Mouse (Mus musculus) midbrain, embryonic 11.5 days (tissue): ENCODE data around the gene Ceacam18. TPM values are rescaled to one million over a fixed set of nuclear protein-coding genes. Genes with fewer than 3 reads are reported as not detected.
"Not testable (repeated sequence)": the region's sequence is repeated elsewhere in the genome, so short reads cannot be mapped to it uniquely, and the experiment has no call there.

ENCODE experiments used
- ATAC-seq: fragments of 200-750 bp; cut with Nextera tagmentation; 2 replicates; pipeline ENCODE4 v1.8.0; 2017; ENCODE audit warnings: moderate TSS enrichment, moderate library complexity; ENCODE audit not compliant: low FRiP score
- DNase-seq: peaks from one replicate; pipeline ENCODE4 v3.0.0; 2015; ENCODE audit warnings: low spot score; ENCODE audit errors: missing footprints
- H3K27ac ChIP-seq: fragments of 300-500 bp; sonication (generic); 2 replicates; pipeline ENCODE4 v1.5.1; 2014; ENCODE audit warnings: low read depth, low read length
- H3K27me3 ChIP-seq: fragments of 300-500 bp; sonication (generic); 2 replicates; pipeline ENCODE4 v1.6.1; 2014; ENCODE audit warnings: mild to moderate bottlenecking, low read length, moderate library complexity, mixed read lengths; ENCODE audit not compliant: control insufficient read depth, insufficient read depth
- H3K36me3 ChIP-seq: fragments of 300-500 bp; sonication (generic); 2 replicates; pipeline ENCODE4 v1.6.1; 2014; ENCODE audit warnings: mild to moderate bottlenecking, low read length, moderate library complexity, mixed read lengths; ENCODE audit not compliant: control insufficient read depth, insufficient read depth
- H3K4me1 ChIP-seq: fragments of 300-500 bp; sonication (generic); 2 replicates; pipeline ENCODE4 v1.6.1; 2014; ENCODE audit warnings: low read length; ENCODE audit not compliant: control insufficient read depth, insufficient read depth
- H3K4me2 ChIP-seq: fragments of 300-500 bp; sonication (generic); 2 replicates; pipeline ENCODE4 v1.6.1; 2014; ENCODE audit warnings: mild to moderate bottlenecking, moderate library complexity
- H3K4me3 ChIP-seq: fragments of 300-500 bp; sonication (generic); 2 replicates; pipeline ENCODE4 v1.5.1; 2014; ENCODE audit warnings: low read depth, low read length
- H3K9ac ChIP-seq: fragments of 300-500 bp; sonication (generic); 2 replicates; pipeline ENCODE4 v1.6.1; 2014; ENCODE audit warnings: low read length
- H3K9me3 ChIP-seq: fragments of 300-500 bp; sonication (generic); 2 replicates; pipeline ENCODE4 v1.6.1; 2016; ENCODE audit warnings: low read length; ENCODE audit not compliant: control insufficient read depth
- WGBS: fragments of 180-500 bp; shearing (Covaris S2); extraction: QIAGEN DNeasy Blood & Tissue Kit; methylation state at CpG from one replicate; pipeline ENCODE4 v1.1.7; 2014; 5-methylcytosine and 5-hydroxymethylcytosine counted together
- polyA plus RNA-seq: library from polyadenylated mRNA; unstranded; fragments of >200 nt; fragmentation: Nextera tagmentation; extraction: Ambion mirVana; gene quantifications from 2 replicates; pipeline ENCODE4 v1.2.1, GENCODE M21; 2014

The Ceacam18 gene
- polyA plus RNA-seq, 1 experiment from 2014 or later, result not detected

- Histone ChIP-seq H3K4me2 (peak overlapping the region; percentile 74), H3K27me3 (no peaks in the 10 kb centered on the region), H3K4me3 (peak overlapping the region; percentile 67), H3K27ac (no peak overlapping the region; the same call in 1 of the 2 replicates), H3K9ac (peak overlapping the region; percentile 80), H3K4me1 (peaks cover 6% of the 10 kb centered on the region; the same call in 1 of the 2 replicates), H3K36me3 (peaks cover 26% of the 10 kb centered on the region), H3K9me3 (no peaks in the 10 kb centered on the region)
- DNase-seq, result peak; percentile 91
- peak; percentile 2; the same call in 1 of the 2 replicates for ATAC-seq
- 15% methylated on average over 10 of the region's 10 CpGs for WGBS
These were observed 38.2 kb downstream of the Ceacam18 start for GRCm38 (mm10) chr7:43672581-43673260.

- Histone ChIP-seq H3K27me3 (no peaks in the 10 kb centered on the region), H3K4me1 (peaks cover 6% of the 10 kb centered on the region; the same call in 1 of the 2 replicates), H3K36me3 (peaks cover 29% of the 10 kb centered on the region), H3K9ac (no peak overlapping the region), H3K4me3 (no peak overlapping the region), H3K9me3 (no peaks in the 10 kb centered on the region), H3K4me2 (no peak overlapping the region), H3K27ac (no peak overlapping the region)
- 91% methylated on average over 32 of the region's 32 CpGs for WGBS
- no peak for ATAC-seq
- no peak for DNase-seq
These were observed 40.6 kb downstream of the Ceacam18 start for GRCm38 (mm10) chr7:43675091-43675490.

DNA sequence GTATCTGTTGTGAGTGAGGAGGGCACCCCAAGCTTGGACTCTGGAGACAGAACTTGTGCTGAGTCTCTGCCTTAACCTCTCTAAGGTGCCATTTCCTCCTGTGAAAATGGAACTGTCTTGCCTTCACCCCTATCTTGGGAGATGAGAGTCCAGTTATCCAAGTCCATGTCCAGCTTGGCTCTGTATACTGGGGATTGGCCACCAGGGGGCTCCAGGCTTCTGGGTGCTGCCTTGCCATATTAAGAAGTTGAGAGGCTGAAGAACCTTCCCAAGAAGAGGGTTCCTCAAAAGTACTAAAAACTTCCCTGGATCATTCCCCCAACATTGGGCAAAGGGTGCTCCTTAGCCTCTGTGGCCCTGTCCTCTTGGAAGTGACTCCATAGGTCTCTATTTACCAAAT lies 44.0 kb downstream of the Ceacam18 start:
- no peak overlapping the region for H3K27ac ChIP-seq
- H3K36me3 ChIP-seq, result peaks cover 29% of the 10 kb centered on the region
- no peak for ATAC-seq
- no peak for DNase-seq
- no peaks in the 10 kb centered on the region for H3K9me3 ChIP-seq
- H3K27me3 ChIP-seq, result no peaks in the 10 kb centered on the region
- H3K9ac ChIP-seq, result no peak overlapping the region
- H3K4me3 ChIP-seq, result no peak overlapping the region
- no peaks in the 10 kb centered on the region for H3K4me1 ChIP-seq
- no peak overlapping the region for H3K4me2 ChIP-seq

DNA sequence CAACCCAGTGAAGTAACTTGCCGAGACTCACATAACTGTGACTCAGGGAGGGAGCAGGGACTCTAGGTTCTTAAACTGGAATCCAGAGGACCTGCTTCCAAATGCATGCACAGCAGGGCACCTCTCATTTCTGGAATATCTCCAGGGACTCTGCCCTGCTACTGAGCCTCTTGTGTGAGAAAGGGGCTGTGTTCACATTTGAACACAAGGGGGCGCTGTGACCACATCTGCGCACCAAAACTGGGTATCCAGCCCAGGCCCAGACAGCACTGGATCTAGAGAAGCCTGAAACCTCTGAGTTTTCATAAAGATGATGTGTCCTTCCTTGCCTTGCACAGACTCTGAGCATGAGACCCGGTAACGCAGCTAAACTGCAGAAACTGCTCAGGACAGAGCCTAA lies 46.5 kb downstream of the Ceacam18 start:
- 11% methylated on average over 5 of the region's 5 CpGs for WGBS
- Histone ChIP-seq H3K36me3 (peaks cover 20% of the 10 kb centered on the region), H3K4me3 (no peak overlapping the region), H3K4me2 (no peak overlapping the region), H3K9ac (no peak overlapping the region), H3K27ac (no peak overlapping the region), H3K9me3 (no peaks in the 10 kb centered on the region), H3K4me1 (no peaks in the 10 kb centered on the region), H3K27me3 (no peaks in the 10 kb centered on the region)
- DNase-seq (peak; percentile 92), ATAC-seq (peak; percentile 57)

- not testable (repeated sequence) for H3K36me3 ChIP-seq, DNase-seq, H3K27ac ChIP-seq, ATAC-seq, H3K9ac ChIP-seq, H3K9me3 ChIP-seq, H3K4me3 ChIP-seq, H3K4me2 ChIP-seq, H3K4me1 ChIP-seq, H3K27me3 ChIP-seq
- 4% methylated on average over 1 of the region's 1 CpGs for WGBS
These were observed 48.0 kb downstream of the Ceacam18 start for GRCm38 (mm10) chr7:43682511-43682910.

GRCm38 (mm10) chr7:43685088-43685487 lies 50.6 kb downstream of the Ceacam18 start:
- WGBS, result 70% methylated on average over 7 of the region's 7 CpGs
- Histone ChIP-seq H3K9me3 (no peaks in the 10 kb centered on the region), H3K4me2 (no peak overlapping the region), H3K4me1 (no peaks in the 10 kb centered on the region), H3K27ac (no peak overlapping the region), H3K27me3 (no peaks in the 10 kb centered on the region), H3K36me3 (no peaks in the 10 kb centered on the region), H3K4me3 (no peak overlapping the region), H3K9ac (no peak overlapping the region)
- ATAC-seq, result no peak
- no peak for DNase-seq

DNA sequence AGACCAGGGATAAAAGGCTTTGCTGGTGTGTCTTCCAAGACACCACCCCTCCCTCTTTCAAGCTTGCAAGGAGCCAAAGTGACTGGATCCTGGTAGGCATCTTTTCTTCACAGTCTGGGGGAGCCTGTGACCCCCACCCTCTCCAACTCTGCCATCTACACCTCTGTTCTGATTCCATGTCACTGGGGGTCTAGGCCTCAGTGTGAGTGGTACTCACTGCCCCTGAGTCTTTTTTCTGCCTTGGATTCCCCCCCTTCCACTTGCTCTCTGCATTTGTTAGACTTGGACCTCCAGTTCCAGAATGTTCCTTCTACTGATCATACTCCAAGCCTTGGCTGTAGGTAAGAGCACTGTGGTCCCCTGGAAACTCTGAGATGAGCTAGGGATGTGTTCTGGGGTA lies 55.6 kb downstream of the Ceacam18 start, which contains the start of gene Klk14:
Gene Klk14 (plus strand): TSS at position 301 of the 400 bp plus-strand sequence.
- Histone ChIP-seq H3K27me3 (no peaks in the 10 kb centered on the region), H3K27ac (no peak within 1 kb of the TSS), H3K36me3 (no peaks in the 10 kb centered on the region), H3K4me1 (no peaks in the 10 kb centered on the region), H3K9me3 (no peaks in the 10 kb centered on the region), H3K4me2 (no peak within 1 kb of the TSS), H3K4me3 (no peak within 1 kb of the TSS), H3K9ac (no peak within 1 kb of the TSS)
- DNase-seq, result no peak
- no peak for ATAC-seq

Other genes starting within 250 kb of the Ceacam18 start
- gene Siglecg, start 226.5 kb upstream of the Ceacam18 start, polyA plus RNA-seq, result not detected in 2 replicates
- 0.20 TPM in 1 of 2 replicates, not detected in the other for gene Lim2, start 207.0 kb upstream of the Ceacam18 start, polyA plus RNA-seq
- 0.19 TPM in 1 of 2 replicates, not detected in the other for gene Nkg7, start 197.6 kb upstream of the Ceacam18 start, polyA plus RNA-seq
- not detected in 2 replicates for gene Cldnd2, start 193.9 kb upstream of the Ceacam18 start, polyA plus RNA-seq
- gene Etfb, start 190.6 kb upstream of the Ceacam18 start, polyA plus RNA-seq, result 187 and 202 TPM in 2 replicates
- 0.46 TPM in 1 of 2 replicates, not detected in the other for gene Gm45233, start 190.6 kb upstream of the Ceacam18 start, polyA plus RNA-seq
- 2.2 and 2.4 TPM in 2 replicates for gene Vsig10l, start 171.6 kb upstream of the Ceacam18 start, polyA plus RNA-seq
- 2.3 and 3.1 TPM in 2 replicates for gene Iglon5, start 144.6 kb upstream of the Ceacam18 start, polyA plus RNA-seq
- not detected in 2 replicates for gene 4931406B18Rik, start 128.8 kb upstream of the Ceacam18 start, polyA plus RNA-seq
- 0.63 and 0.70 TPM in 2 replicates for gene Cd33, start 90.3 kb upstream of the Ceacam18 start, polyA plus RNA-seq
- 6.7 and 8.7 TPM in 2 replicates for gene Zfp658, start 72.5 kb upstream of the Ceacam18 start, polyA plus RNA-seq
- gene Zfp719, start 55.1 kb upstream of the Ceacam18 start, polyA plus RNA-seq, result 17.3 and 17.9 TPM in 2 replicates
- 0.23 and 0.64 TPM in 2 replicates for gene Zfp819, start 27.5 kb upstream of the Ceacam18 start, polyA plus RNA-seq
- gene Siglece, start 25.5 kb downstream of the Ceacam18 start, polyA plus RNA-seq, result 0.26 and 0.51 TPM in 2 replicates
- 9.3 and 9.9 TPM in 2 replicates for gene Ctu1, start 37.3 kb downstream of the Ceacam18 start, polyA plus RNA-seq
- not detected in 2 replicates for gene Klk14, start 55.7 kb downstream of the Ceacam18 start, polyA plus RNA-seq
- gene Klk13, start 77.9 kb downstream of the Ceacam18 start, polyA plus RNA-seq, result 0.29 TPM in 1 of 2 replicates, not detected in the other
- not detected in 2 replicates for gene Klk12, start 134.2 kb downstream of the Ceacam18 start, polyA plus RNA-seq
- gene Klk11, start 139.9 kb downstream of the Ceacam18 start, polyA plus RNA-seq, result 0.19 TPM in 1 of 2 replicates, not detected in the other
- 0.19 and 0.29 TPM in 2 replicates for gene Klk10, start 146.3 kb downstream of the Ceacam18 start, polyA plus RNA-seq
- gene Klk9, start 157.2 kb downstream of the Ceacam18 start, polyA plus RNA-seq, result not detected in 2 replicates
- 7.6 and 7.8 TPM in 2 replicates for gene Klk8, start 162.9 kb downstream of the Ceacam18 start, polyA plus RNA-seq
- gene Klk7, start 176.6 kb downstream of the Ceacam18 start, polyA plus RNA-seq, result 0.10 TPM in 1 of 2 replicates, not detected in the other
- gene Klk6, start 189.8 kb downstream of the Ceacam18 start, polyA plus RNA-seq, result 0.40 TPM in 1 of 2 replicates, not detected in the other
- not detected in 2 replicates for gene Klk5, start 207.3 kb downstream of the Ceacam18 start, polyA plus RNA-seq
- not detected in 2 replicates for gene Klk4, start 246.5 kb downstream of the Ceacam18 start, polyA plus RNA-seq